Mouse (Mus musculus) WW6 (cell line): Measurements from ENCODE around the gene Rabggta.
A peak's percentile ranks its signal among the peaks of the same experiment; 100 is the strongest.

ENCODE experiments used
- DNase-seq: peaks from one replicate; pipeline ENCODE4 v3.0.0-alpha.2; 2013; ENCODE audit warnings: low read depth, low spot score

Rabggta gene

GRCm38 (mm10) chr14:55721700-55722437 lies at the start of gene Rabggta:
TSS of gene Rabggta (minus strand) at chr14:55722263.
- DNase-seq, result peak; percentile 90

- DNase-seq, result no peak
These were observed 47.1 kb upstream of the Rabggta start for GRCm38 (mm10) chr14:55769087-55769703.

GRCm38 (mm10) chr14:55768555-55768954 lies 46.5 kb upstream of the Rabggta start:
- DNase-seq, result no peak

GRCm38 (mm10) chr14:55767519-55768414 lies 45.7 kb upstream of the Rabggta start:
- no peak for DNase-seq

- DNase-seq, result no peak
These were observed 43.6 kb upstream of the Rabggta start, which contains the start of gene Ltb4r1 for GRCm38 (mm10) chr14:55765696-55766095. TSS of gene Ltb4r1 (plus strand) at chr14:55765962.

- DNase-seq, result no peak
These were observed 41.1 kb upstream of the Rabggta start for GRCm38 (mm10) chr14:55763166-55763565.

- no peak for DNase-seq
These were observed 40.1 kb upstream of the Rabggta start for GRCm38 (mm10) chr14:55762001-55762821.

- no peak for DNase-seq
These were observed 39.1 kb upstream of the Rabggta start, which contains the start of gene Ltb4r2 for GRCm38 (mm10) chr14:55761163-55761562. TSS of gene Ltb4r2 (plus strand) at chr14:55761428.

- DNase-seq, result peak; percentile 58
These were observed 38.1 kb upstream of the Rabggta start for GRCm38 (mm10) chr14:55760156-55760555.

- no peak for DNase-seq
These were observed 36.3 kb upstream of the Rabggta start, which contains the start of gene Cideb for GRCm38 (mm10) chr14:55758363-55758784. TSS of gene Cideb (minus strand) at chr14:55758458.

- DNase-seq, result no peak
These were observed 35.5 kb upstream of the Rabggta start for GRCm38 (mm10) chr14:55757566-55757965.

- no peak for DNase-seq
These were observed 25.2 kb upstream of the Rabggta start for GRCm38 (mm10) chr14:55747051-55747847.

GRCm38 (mm10) chr14:55745861-55746237 lies 23.8 kb upstream of the Rabggta start:
- no peak for DNase-seq

GRCm38 (mm10) chr14:55745180-55745860 lies 23.3 kb upstream of the Rabggta start, which contains the start of the genes Dhrs1 and Nop9:
TSS of gene Dhrs1 (minus strand) at chr14:55745690.
TSS of gene Nop9 (plus strand) at chr14:55745693.
- peak; percentile 75 for DNase-seq

GRCm38 (mm10) chr14:55743711-55744110 lies 21.6 kb upstream of the Rabggta start:
- no peak for DNase-seq

GRCm38 (mm10) chr14:55737086-55737687 lies 15.1 kb upstream of the Rabggta start:
- DNase-seq, result no peak

GRCm38 (mm10) chr14:55735758-55736157 lies 13.7 kb upstream of the Rabggta start:
- DNase-seq, result no peak

GRCm38 (mm10) chr14:55735334-55735733 lies 13.3 kb upstream of the Rabggta start:
- DNase-seq, result no peak

- no peak for DNase-seq
These were observed 12.8 kb upstream of the Rabggta start for GRCm38 (mm10) chr14:55734869-55735268.
